Mouse (Mus musculus): ENCODE results near the gene Pdp2.

GRCm38 (mm10) chr8:104603245-104603593 lies 12.0 kb downstream of the Pdp2 start:
- TF ChIP-seq HCFC1 (IDR thresholded peaks at IDR 0.05; ENCODE audit: borderline replicate concordance, insufficient read depth, low read length), result no peak
- TF ChIP-seq CHD2 (IDR thresholded peaks at IDR 0.05; ENCODE audit: low read depth, low read length), result no peak
- no peak for TF ChIP-seq ZC3H11A (IDR thresholded peaks at IDR 0.05; ENCODE audit: borderline replicate concordance, low read depth, low read length)
- TF ChIP-seq ZNF384 (IDR thresholded peaks at IDR 0.05; ENCODE audit: low read depth, low read length), result no peak
- TF ChIP-seq MAFK (IDR thresholded peaks at IDR 0.05; ENCODE audit: insufficient read depth, low read depth, low read length), result no peak

All from ES-E14 (cell line).